Comparison of ENCODE assay signal across 1 mouse cellular context in the genomic region with DNA sequence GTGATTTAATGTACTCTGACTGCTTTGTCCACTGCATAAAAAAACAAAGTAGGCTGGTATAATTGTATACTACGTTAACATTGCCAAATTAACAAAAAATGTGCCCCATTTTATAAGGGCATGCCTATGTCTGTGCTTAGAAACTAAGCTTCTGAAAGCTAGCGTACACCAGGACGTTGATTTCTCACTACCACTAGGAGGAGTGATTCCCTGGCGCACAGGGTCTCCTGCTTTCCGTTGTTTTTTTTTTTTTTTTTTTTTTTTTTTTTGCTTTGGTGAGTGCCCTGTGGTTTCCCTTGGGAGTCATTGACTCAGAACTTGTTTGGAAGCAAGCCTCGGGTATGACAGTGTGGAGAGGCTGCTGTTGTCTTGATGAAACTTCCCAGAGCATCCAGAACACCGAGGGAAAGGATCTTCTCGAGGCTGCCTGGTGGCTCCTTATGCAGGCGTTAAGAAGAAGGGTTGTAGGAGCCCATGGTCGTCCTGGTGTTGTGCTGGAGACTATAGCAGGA.
TF ChIP-seq lines count a peak whose summit lies in the region.

No protein-coding gene starts in this region.

TF ChIP-seq in MEL, 35 proteins besides CTCF, POLR2A, EP300 and RAD21:
- TF ChIP-seq NELFE (IDR thresholded peaks at IDR 0.05; ENCODE audit: low read depth, low read length) = no peak
- TF ChIP-seq USF1 (IDR thresholded peaks at IDR 0.05; ENCODE audit: low read depth, low read length) = no peak
- TF ChIP-seq POLR2AphosphoS5 (IDR thresholded peaks at IDR 0.05; ENCODE audit: borderline replicate concordance, low read depth, low read length) = no peak
- no peak for TF ChIP-seq E2F4 (IDR thresholded peaks at IDR 0.05; ENCODE audit: borderline replicate concordance, low read depth, low read length)
- TF ChIP-seq ZNF384 (IDR thresholded peaks at IDR 0.05; ENCODE audit: low read depth, low read length) = peak; percentile 60; the same call in 1 of the 2 replicates
- TF ChIP-seq USF2 (IDR thresholded peaks at IDR 0.05; ENCODE audit: borderline replicate concordance in 1 of 2, insufficient read depth in 1 of 2, low read depth in 1 of 2, low read length in 2 of 2) = no peak
- no peak for TF ChIP-seq MXI1 (IDR thresholded peaks at IDR 0.05; ENCODE audit: low read depth, low read length)
TF ChIP-seq in MEL: peak in this region for 1.
